Mouse (Mus musculus) lung, embryonic 16.5 days (tissue): ENCODE results near the gene Mip. TPM values are rescaled to one million over a fixed set of nuclear protein-coding genes. Genes with fewer than 3 reads are reported as not detected.

Experiments used
- ATAC-seq: fragments of 200-750 bp; cut with Nextera tagmentation; 2 replicates; pipeline ENCODE4 v1.8.0; 2017; ENCODE audit warnings: low read depth, mild to moderate bottlenecking, moderate library complexity
- H3K27ac ChIP-seq: fragments of 300-500 bp; sonication (generic); 2 replicates; pipeline ENCODE4 v1.5.1; 2014; ENCODE audit warnings: mild to moderate bottlenecking, control low read depth, low read length
- H3K27me3 ChIP-seq: fragments of 300-500 bp; sonication (generic); 2 replicates; pipeline ENCODE4 v1.6.1; 2014; ENCODE audit warnings: low read depth, low read length, mixed read lengths; ENCODE audit not compliant: control insufficient read depth, insufficient read depth
- H3K36me3 ChIP-seq: fragments of 300-500 bp; sonication (generic); 2 replicates; pipeline ENCODE4 v1.6.1; 2014; ENCODE audit warnings: low read length; ENCODE audit not compliant: control insufficient read depth, insufficient read depth
- H3K4me1 ChIP-seq: fragments of 300-500 bp; sonication (generic); replicated peaks from 2 replicates; pipeline ENCODE4 v1.6.1; 2014; ENCODE audit warnings: low read length, mixed read lengths; ENCODE audit not compliant: control insufficient read depth, insufficient read depth
- H3K4me2 ChIP-seq: fragments of 300-500 bp; sonication (generic); 2 replicates; pipeline ENCODE4 v1.6.1; 2014; ENCODE audit warnings: low read depth, low read length, control low read depth
- H3K4me3 ChIP-seq: fragments of 300-500 bp; sonication (generic); 2 replicates; pipeline ENCODE4 v1.5.1; 2014; ENCODE audit warnings: mild to moderate bottlenecking, low read length, control low read depth
- H3K9ac ChIP-seq: fragments of 300-500 bp; sonication (generic); 2 replicates; pipeline ENCODE4 v1.6.1; 2014; ENCODE audit warnings: low read length, control low read depth
- H3K9me3 ChIP-seq: fragments of 300-500 bp; sonication (generic); 2 replicates; pipeline ENCODE4 v1.6.1; 2016; ENCODE audit warnings: low read length; ENCODE audit not compliant: control insufficient read depth
- WGBS: fragments of 180-500 bp; shearing (Covaris S2); extraction: QIAGEN DNeasy Blood & Tissue Kit; methylation state at CpG from one replicate; pipeline ENCODE4 v1.1.7; 2014; 5-methylcytosine and 5-hydroxymethylcytosine counted together
- polyA plus RNA-seq: library from polyadenylated mRNA; unstranded; fragments of >200 nt; fragmentation: Nextera tagmentation; extraction: Ambion mirVana; gene quantifications from 2 replicates; pipeline ENCODE4 v1.2.1, GENCODE M21; 2015

Mip gene
- polyA plus RNA-seq, 1 experiment from 2014 or later, result not detected

DNA sequence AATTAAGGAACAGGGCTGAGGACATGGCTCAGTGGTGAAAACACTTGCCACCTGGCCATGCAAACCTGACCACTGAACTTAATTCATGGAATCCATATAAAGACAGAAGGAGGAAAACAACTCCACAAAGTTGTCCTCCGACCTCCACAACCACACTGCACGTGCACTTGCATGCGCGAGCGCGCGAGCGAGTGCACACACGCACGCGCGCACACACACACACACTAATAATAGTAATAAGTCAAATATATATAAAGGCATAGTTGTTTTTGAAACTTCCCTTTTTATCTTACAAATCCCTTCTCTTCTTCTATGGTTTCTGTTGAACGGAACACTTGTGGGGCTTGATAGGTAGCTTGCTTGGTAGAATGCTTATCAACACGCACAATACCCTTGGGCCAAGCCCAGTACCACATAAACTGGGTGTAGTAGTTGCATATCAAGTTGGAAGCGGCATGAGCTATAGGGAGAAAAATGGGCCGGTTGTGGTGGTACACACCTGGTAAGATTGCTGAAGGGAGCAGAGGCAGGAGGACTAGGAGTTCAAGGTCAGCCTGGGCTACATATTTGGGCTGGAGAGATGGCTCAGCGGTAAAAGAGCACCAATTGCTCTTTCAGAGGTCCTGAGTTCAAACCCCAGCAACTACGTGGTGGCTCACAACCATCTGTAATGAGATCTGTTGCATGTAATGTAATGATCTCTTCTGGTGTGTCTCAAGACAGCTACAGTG is 7.1 kb upstream of the Mip start:
- Histone ChIP-seq H3K27ac (no peak overlapping the region), H3K4me1 (no peaks in the 10 kb centered on the region), H3K4me2 (no peak overlapping the region), H3K4me3 (no peak overlapping the region), H3K27me3 (peaks cover 4% of the 10 kb centered on the region; the same call in 1 of the 2 replicates), H3K36me3 (no peaks in the 10 kb centered on the region), H3K9me3 (no peaks in the 10 kb centered on the region), H3K9ac (no peak overlapping the region)
- ATAC-seq, result no peak
- WGBS, result 89% methylated on average over 18 of the region's 18 CpGs

- H3K4me2 ChIP-seq, result no peak overlapping the region
- H3K9ac ChIP-seq, result no peak overlapping the region
- no peaks in the 10 kb centered on the region for H3K4me1 ChIP-seq
- no peak for ATAC-seq
- no peak overlapping the region for H3K4me3 ChIP-seq
- no peaks in the 10 kb centered on the region for H3K36me3 ChIP-seq
- H3K27me3 ChIP-seq, result no peaks in the 10 kb centered on the region
- no peaks in the 10 kb centered on the region for H3K9me3 ChIP-seq
- no peak overlapping the region for H3K27ac ChIP-seq
- 47% methylated on average over 16 of the region's 16 CpGs for WGBS
Measured at GRCm38 (mm10) chr10:128221533-128222286, 3.9 kb upstream of the Mip start.

DNA sequence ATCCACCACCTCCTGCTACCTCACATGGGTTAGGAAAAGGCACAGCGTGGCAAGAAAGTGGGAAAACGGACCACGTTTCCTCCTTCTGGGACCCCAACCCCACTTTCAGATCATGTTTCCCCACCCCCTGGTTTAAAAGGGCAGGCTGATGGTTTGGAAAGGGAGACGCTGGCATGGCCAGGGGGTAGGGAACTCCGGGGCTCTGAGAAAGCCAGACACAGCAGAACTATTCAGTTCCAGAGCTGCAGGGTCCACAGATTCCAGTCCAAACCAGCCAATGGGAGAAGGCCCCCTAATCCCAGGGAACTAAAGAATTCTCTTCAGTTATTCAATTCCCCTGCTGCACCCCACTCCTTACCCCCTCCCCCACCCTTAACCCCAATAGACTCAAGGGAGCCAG is 574 bp upstream of the Mip start:
- H3K4me1 ChIP-seq, result no peaks in the 10 kb centered on the region
- no peaks in the 10 kb centered on the region for H3K36me3 ChIP-seq
- WGBS, result 48% methylated on average over 5 of the region's 5 CpGs
- peak overlapping the region; percentile 27; the same call in 1 of the 2 replicates for H3K9ac ChIP-seq
- no peak for ATAC-seq
- no peak overlapping the region for H3K4me3 ChIP-seq
- H3K9me3 ChIP-seq, result no peaks in the 10 kb centered on the region
- H3K27ac ChIP-seq, result no peak overlapping the region
- no peaks in the 10 kb centered on the region for H3K27me3 ChIP-seq
- no peak overlapping the region for H3K4me2 ChIP-seq

- ATAC-seq, result no peak
- H3K9ac ChIP-seq, result no peak overlapping the region
- 69% methylated on average over 9 of the region's 9 CpGs for WGBS
- H3K27ac ChIP-seq, result no peak overlapping the region
- no peak overlapping the region for H3K4me2 ChIP-seq
- H3K27me3 ChIP-seq, result no peaks in the 10 kb centered on the region
- no peaks in the 10 kb centered on the region for H3K36me3 ChIP-seq
- H3K9me3 ChIP-seq, result no peaks in the 10 kb centered on the region
- H3K4me1 ChIP-seq, result peaks cover 5% of the 10 kb centered on the region
- no peak overlapping the region for H3K4me3 ChIP-seq
Measured at GRCm38 (mm10) chr10:128227592-128227991, 2.0 kb downstream of the Mip start.

- Histone ChIP-seq H3K27ac (no peak overlapping the region), H3K4me1 (peaks cover 7% of the 10 kb centered on the region), H3K4me2 (no peak overlapping the region), H3K36me3 (no peaks in the 10 kb centered on the region), H3K4me3 (no peak overlapping the region), H3K27me3 (no peaks in the 10 kb centered on the region), H3K9me3 (no peaks in the 10 kb centered on the region), H3K9ac (no peak overlapping the region)
- 84% methylated on average over 8 of the region's 8 CpGs for WGBS
- ATAC-seq, result no peak
Measured at GRCm38 (mm10) chr10:128228009-128228408, 2.4 kb downstream of the Mip start.

GRCm38 (mm10) chr10:128230582-128230981 is 4.9 kb downstream of the Mip start:
- Histone ChIP-seq H3K4me2 (peak overlapping the region; percentile 67; the same call in 1 of the 2 replicates), H3K4me3 (no peak overlapping the region), H3K9ac (peak overlapping the region; percentile 61), H3K27ac (no peak overlapping the region), H3K9me3 (no peaks in the 10 kb centered on the region), H3K36me3 (no peaks in the 10 kb centered on the region), H3K27me3 (no peaks in the 10 kb centered on the region), H3K4me1 (peaks cover 7% of the 10 kb centered on the region)
- no peak for ATAC-seq
- WGBS, result 77% methylated on average over 12 of the region's 12 CpGs

GRCm38 (mm10) chr10:128231146-128231545 is 5.5 kb downstream of the Mip start:
- Histone ChIP-seq H3K4me1 (peaks cover 7% of the 10 kb centered on the region), H3K27me3 (no peaks in the 10 kb centered on the region), H3K36me3 (no peaks in the 10 kb centered on the region), H3K4me3 (peak overlapping the region; percentile 83), H3K4me2 (peak overlapping the region; percentile 67), H3K27ac (peak overlapping the region; percentile 97; the same call in 1 of the 2 replicates), H3K9me3 (no peaks in the 10 kb centered on the region), H3K9ac (peak overlapping the region; percentile 90)
- WGBS, result 3% methylated on average over 5 of the region's 5 CpGs
- no peak for ATAC-seq

DNA sequence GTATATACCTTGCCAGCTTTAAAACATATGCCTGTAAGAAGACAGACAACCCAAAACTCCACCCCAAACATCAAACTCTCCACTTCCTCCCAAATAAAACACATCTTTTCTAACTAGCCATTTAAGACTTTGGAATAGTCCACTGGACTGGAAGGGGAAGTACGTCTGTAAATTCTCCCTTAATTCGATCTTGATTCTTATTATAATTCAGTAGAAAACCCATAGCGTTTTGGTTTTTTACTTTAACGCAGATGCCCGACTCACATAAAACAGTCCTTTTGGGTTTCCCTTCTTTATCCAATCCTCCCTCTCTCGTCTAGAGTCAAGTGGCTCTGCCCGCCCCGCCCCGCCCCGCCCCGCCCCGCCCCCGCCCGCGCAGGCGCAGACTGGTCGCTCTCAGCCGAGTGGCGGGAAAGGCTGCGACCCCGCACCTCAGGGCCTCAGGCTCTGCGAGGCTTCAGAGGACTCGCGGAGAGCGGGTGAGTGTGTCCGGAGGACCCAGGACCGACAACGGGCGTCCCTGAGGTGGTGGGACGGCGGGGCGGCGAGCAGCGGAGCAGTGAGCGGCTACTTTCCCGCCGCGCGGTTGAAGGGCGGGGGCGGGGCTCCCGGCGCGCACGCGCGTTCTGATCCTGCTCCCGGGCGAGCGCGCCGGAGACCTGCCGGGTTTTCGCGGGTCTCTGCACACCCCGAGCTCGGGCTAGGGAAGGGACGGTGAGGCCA is 6.2 kb downstream of the Mip start, which contains the start of gene Timeless:
Gene Timeless, plus strand, starts transcription at position 369 of the 723 bp plus-strand sequence.
- under 1% methylated on average over 53 of the region's 58 CpGs for WGBS
- Histone ChIP-seq H3K27ac (peak within 1 kb of the TSS; percentile 97), H3K9ac (peak within 1 kb of the TSS; percentile 90), H3K36me3 (no peaks in the 10 kb centered on the region), H3K4me1 (peaks cover 7% of the 10 kb centered on the region), H3K27me3 (no peaks in the 10 kb centered on the region), H3K4me2 (peak within 1 kb of the TSS; percentile 67), H3K9me3 (no peaks in the 10 kb centered on the region), H3K4me3 (peak within 1 kb of the TSS; percentile 83)
- ATAC-seq, result peak; percentile 93
